Mouse (Mus musculus) CH12.LX (cell line): Measurements from ENCODE around the gene Pex11b.

Source experiments
- ELF1 ChIP-seq: IDR thresholded peaks from 2 replicates; pipeline ENCODE4 v1.6.1; 2014; ENCODE audit warnings: low read depth, mild to moderate bottlenecking, inconsistent platforms, low read length, improper control_type of control experiment
- EP300 ChIP-seq: IDR thresholded peaks from 2 replicates; pipeline ENCODE4 v1.6.1; 2011; ENCODE audit warnings: low read length, improper control_type of control experiment
- MAFK ChIP-seq: IDR thresholded peaks from 2 replicates; pipeline ENCODE4 v1.6.1; 2011; ENCODE audit warnings: low read length, improper control_type of control experiment; ENCODE audit not compliant: insufficient replicate concordance
- MAZ ChIP-seq: IDR thresholded peaks from 2 replicates; pipeline ENCODE4 v1.6.1; 2012; ENCODE audit warnings: low read depth, mild to moderate bottlenecking, inconsistent platforms, low read length, improper control_type of control experiment, moderate library complexity
- RAD21 ChIP-seq: IDR thresholded peaks from 2 replicates; pipeline ENCODE4 v1.6.1; 2011; ENCODE audit warnings: low read depth, mild to moderate bottlenecking, low read length, improper control_type of control experiment, moderate library complexity

DNA sequence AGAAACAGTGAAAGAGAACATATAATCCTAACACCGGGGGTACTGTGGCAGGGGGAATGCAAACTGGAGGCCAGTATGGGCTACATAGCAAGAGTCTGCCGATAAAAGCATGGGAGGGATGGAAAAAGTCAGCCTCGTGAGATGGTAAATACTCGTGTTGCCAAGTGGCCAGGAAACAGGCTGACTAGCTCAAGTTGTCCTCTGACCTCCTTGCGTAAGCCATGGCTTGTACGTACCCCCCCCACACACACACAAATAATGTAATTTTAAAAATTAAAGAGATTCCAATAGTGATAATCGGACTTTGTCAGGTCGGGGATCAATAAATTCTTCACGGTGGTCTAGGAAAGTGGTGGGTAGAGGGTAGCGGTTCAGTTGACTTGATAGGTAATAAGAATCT, 41.8 kb upstream of the Pex11b start:
- TF ChIP-seq ELF1: no peak
- no peak for TF ChIP-seq MAFK
- TF ChIP-seq MAZ: no peak
- TF ChIP-seq EP300: no peak
- no peak for TF ChIP-seq RAD21
